Mouse (Mus musculus) gastrocnemius, adult 2 months (tissue): ENCODE data around the gene H2-K1. TPM values are rescaled to one million over a fixed set of nuclear protein-coding genes. Genes with fewer than 3 reads are reported as not detected.

Experiments used
- DNase-seq: peaks from one replicate; pipeline ENCODE4 v3.0.0; 2022
- H3K27ac ChIP-seq: fragments of 200-600 bp; 2 replicates; pipeline ENCODE4 v1.8.1; 2022; ENCODE audit warnings: mild to moderate bottlenecking
- H3K4me3 ChIP-seq: fragments of 200-600 bp; 2 replicates; pipeline ENCODE4 v1.8.1; 2022; ENCODE audit warnings: mild to moderate bottlenecking, moderate library complexity
- CTCF ChIP-seq: fragments of 200-600 bp; IDR thresholded peaks from 2 replicates; pipeline ENCODE4 v1.8.1; 2022; ENCODE audit warnings: antibody characterized with exemption, mild to moderate bottlenecking, moderate library complexity
- intact Hi-C: fragments of 180-260 bp; cut with DNase I; formaldehyde crosslinking; loops from one replicate; pipeline ENCODE4 v1.15.1; 2025
- total RNA-seq, 2 experiments: library from RNA; stranded (reverse); gene quantifications; 2 replicates each; pipeline ENCODE4 v1.2.3; 2021

The H2-K1 gene
- total RNA-seq, 2 experiments from 2014 or later: 28.2 to 41.1 TPM

DNA sequence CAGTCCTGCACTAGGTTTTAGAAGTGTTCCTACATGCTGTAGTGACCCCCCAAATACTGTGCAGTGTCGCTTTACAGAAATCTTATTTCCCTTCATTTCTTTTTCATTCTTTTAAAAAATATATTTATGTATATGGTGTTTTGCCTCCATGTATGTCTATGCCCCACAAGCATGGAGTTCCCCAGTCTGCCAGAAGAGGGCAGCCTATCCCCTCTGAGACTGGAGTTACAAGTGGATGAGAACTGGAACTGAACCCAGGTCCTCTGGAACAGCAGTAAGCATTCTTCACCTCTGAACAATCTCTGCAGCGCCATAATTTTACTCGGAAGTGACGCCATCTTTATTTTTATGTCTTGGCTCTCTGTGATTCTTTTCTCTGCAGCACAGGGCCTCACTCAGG lies 30.8 kb downstream of the H2-K1 start:
- no peak for DNase-seq
- intact Hi-C loops: loop anchor here (2.0 kb wide), 1 partner anchor 13 kb away; no protein-coding TSS in a partner anchor
- Histone ChIP-seq H3K27ac (no peak overlapping the region), H3K4me3 (no peak overlapping the region)
- peak; percentile 11; the same call in 1 of the 2 replicates for TF ChIP-seq CTCF

DNA sequence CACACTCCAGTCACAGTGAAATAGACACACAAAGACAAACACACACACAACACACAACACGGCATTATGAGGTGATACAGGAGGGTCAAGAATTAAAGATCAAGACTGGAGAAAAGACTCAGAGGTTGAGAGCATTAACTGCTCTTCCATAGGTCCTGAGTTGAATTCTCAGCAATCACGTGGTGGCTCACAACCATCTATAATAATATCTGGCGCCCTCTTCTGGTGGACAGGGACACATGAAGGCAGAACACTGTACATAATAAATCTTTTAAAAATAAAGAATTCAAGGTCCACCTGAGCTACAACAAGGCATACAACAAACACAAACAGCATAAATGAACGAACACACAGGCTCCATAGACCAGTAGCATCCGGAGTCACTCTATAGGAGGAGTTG lies 31.2 kb downstream of the H2-K1 start:
- H3K4me3 ChIP-seq: no peak overlapping the region
- no peak overlapping the region for H3K27ac ChIP-seq
- no peak for DNase-seq
- peak; percentile 33 for TF ChIP-seq CTCF
- intact Hi-C loops: loop anchor here (2.0 kb wide), 1 partner anchor 14 kb away; no protein-coding TSS in a partner anchor

DNA sequence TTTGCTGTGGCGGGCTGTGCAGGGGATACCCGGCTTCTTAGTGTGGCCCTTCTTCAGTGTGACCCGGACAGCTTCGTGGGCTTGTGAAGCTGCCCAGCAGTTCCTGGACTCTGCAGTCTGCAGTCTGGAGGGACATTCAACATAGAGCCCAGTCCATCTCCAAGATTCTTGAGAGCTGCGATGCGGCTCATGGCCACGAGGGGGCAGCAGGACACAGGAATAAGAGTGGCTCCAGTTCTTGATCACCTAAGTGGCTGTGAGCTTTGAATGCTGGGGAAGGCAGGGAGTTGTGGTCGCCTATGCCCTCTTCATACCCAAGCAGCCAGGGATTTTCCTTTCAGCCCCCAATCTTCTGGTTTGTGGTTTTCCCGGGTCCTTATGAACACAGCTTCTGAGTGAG lies 31.7 kb downstream of the H2-K1 start:
- intact Hi-C loops: loop anchor here (2.0 kb wide), 1 partner anchor 14 kb away; no protein-coding TSS in a partner anchor
- TF ChIP-seq CTCF: peak; percentile 83
- Histone ChIP-seq H3K4me3 (no peak overlapping the region), H3K27ac (no peak overlapping the region)
- DNase-seq: peak; percentile 79

DNA sequence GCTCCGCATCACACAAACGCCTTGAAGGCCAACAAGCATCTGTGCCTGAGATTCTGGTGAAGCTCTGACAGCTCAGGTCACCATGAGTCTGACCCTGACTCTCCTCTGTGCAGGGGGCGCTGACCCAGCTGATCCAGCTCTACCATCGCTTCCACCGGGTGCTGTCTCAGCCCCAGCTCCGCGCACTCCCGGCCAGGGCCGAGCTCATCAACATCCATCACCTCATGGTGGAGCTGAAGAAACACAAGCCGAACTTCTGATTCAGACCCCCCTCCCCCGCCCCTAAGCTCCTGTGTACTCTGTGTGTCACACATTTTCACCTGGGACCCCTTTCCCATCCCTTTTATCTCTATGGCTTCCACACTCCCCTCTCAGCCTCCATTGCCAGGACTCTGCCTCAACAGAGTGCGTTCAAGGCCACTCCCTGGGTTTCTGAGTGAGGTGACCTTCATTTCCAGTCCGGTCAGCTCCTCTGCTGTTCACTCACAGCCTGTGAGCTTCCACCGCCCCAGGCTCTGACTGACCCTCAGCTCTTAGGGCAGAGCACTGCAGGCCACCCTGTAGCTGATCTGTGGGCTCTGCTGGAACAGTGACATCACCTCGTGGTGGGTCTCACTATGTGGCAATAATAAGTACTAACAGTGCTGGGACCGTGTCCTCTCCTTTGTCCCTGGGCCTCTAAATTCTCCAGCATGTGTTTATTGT lies 34.1 kb downstream of the H2-K1 start:
- Histone ChIP-seq H3K4me3 (no peak overlapping the region), H3K27ac (no peak overlapping the region)
- TF ChIP-seq CTCF: no peak
- DNase-seq: no peak
- intact Hi-C loops: no loop called here

DNA sequence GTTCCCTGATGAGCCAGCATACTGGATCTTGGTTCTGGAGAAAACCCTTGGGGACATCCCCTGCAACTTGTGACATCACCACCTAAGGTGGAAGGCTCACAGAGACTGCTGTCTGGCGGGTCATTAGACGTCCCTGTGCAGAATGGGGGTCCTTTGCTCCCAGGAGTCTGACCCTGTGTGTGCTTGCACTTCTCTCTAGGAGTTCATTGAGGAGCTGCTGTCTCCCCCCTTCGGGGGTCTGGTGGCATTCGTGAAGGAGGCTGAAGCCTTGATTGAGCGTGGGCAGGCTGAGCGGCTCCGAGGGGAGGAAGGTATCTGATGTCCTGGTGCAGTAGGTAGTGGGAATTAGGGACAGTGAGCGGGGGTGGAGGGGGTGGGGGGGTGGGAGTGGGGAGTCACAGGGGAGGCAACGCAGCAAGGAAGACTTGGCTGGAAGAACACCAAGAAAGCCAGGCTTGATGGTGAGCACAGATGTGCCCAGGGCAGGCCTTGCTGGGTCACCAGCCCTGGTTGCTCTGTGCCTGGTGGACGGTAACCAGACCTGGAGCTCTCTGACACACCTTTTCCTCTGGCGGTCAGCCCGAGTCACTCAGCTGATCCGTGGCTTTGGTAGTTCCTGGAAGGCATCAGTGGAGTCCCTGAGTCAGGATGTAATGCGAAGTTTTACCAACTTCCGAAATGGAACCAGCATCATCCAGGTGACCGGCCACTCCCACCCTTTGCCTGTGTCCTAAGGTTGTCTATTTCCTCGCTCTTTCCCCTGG lies 34.9 kb downstream of the H2-K1 start:
- Histone ChIP-seq H3K27ac (no peak overlapping the region), H3K4me3 (no peak overlapping the region)
- TF ChIP-seq CTCF: no peak
- intact Hi-C loops: no loop called here
- DNase-seq: no peak

DNA sequence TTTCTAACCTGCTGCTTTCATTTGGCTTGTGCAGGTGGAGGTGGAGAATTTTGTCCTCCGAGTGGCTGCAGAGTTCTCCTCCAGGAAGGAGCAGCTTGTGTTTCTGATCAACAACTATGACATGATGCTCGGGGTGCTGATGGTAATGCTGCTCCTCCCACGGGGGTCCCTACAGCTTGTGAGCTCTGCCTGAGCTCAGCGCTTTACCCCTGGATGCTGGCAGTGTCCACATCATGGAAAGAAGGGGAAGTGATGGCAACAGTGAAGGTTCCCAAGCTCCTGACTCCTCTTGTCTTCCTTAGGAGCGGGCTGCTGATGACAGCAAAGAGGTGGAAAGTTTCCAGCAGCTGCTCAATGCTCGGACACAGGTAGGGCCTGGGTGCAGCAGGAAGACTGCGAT lies 37.3 kb downstream of the H2-K1 start:
- Histone ChIP-seq H3K4me3 (no peak overlapping the region), H3K27ac (no peak overlapping the region)
- intact Hi-C loops: no loop called here
- TF ChIP-seq CTCF: no peak
- DNase-seq: no peak

DNA sequence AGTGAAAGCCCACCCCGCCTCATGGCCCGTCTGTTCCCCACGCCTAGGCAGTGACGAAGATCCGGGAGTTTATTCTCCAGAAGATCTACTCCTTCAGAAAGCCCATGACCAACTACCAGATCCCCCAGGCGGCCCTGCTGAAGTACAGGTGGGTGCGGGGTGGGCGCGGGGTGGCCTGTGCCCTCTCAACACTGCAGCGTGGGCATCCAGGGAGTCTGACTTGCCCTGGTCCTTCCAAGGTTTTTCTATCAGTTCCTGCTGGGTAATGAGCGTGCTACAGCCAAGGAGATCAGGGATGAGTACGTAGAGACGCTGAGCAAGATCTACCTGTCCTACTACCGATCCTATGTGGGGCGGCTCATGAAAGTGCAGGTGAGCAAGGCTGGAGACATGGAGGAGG lies 40.2 kb downstream of the H2-K1 start:
- intact Hi-C loops: loop anchor here (2.0 to 5.0 kb wide), 2 partner anchors 62 to 1319 kb away; partner anchors contain the start of gene Ring1
- no peak for TF ChIP-seq CTCF

DNA sequence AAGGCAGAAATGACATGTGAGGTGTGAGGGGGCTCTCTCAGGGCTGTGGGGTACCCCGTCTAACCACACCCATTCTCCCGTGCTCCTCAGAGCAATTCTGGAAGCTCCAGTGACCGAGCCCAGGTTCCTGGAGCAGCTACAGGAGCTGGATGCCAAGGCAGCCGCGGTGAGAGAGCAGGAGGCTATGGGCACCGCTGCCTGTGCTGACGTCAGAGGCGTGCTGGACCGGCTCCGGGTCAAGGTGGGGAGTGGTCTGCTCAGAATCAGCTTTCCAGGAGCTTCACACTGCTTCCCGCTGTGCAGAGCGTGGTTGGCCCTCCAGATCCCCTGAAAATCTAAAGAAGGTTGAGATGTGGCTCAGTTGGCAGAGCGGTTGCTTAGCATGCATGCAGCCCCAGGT lies 41.0 kb downstream of the H2-K1 start:
- intact Hi-C loops: loop anchor here (5.0 kb wide), 1 partner anchor 63 kb away; the partner anchor contains the start of gene Ring1
- Histone ChIP-seq H3K4me3 (no peak overlapping the region), H3K27ac (no peak overlapping the region)
- no peak for TF ChIP-seq CTCF
- DNase-seq: peak; percentile 37

More for the DNA sequence above, 40.2 kb downstream of the H2-K1 start:
- Histone ChIP-seq H3K27ac (no peak overlapping the region), H3K4me3 (no peak overlapping the region)
- no peak for DNase-seq

DNA sequence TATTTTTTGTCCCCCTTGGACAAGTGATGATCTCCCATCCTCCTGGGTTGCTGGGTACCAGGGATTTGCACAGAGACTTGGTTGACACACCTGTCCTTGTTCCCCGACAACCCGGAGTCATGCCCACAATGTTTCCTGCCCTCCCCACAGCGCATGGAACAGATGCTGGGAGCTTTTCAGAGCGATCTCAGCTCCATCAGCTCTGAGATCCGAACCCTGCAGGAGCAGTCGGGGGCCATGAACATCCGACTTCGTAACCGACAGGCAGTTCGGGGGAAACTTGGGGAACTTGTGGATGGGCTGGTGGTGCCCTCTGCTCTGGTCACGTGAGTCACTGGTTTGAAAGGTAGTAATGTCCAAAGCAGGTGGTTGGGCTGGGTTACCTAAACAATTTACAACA lies 41.7 kb downstream of the H2-K1 start:
- intact Hi-C loops: loop anchor here (5.0 kb wide), 1 partner anchor 64 kb away; the partner anchor contains the start of gene Ring1
- TF ChIP-seq CTCF: no peak
- H3K4me3 ChIP-seq: no peak overlapping the region

DNA sequence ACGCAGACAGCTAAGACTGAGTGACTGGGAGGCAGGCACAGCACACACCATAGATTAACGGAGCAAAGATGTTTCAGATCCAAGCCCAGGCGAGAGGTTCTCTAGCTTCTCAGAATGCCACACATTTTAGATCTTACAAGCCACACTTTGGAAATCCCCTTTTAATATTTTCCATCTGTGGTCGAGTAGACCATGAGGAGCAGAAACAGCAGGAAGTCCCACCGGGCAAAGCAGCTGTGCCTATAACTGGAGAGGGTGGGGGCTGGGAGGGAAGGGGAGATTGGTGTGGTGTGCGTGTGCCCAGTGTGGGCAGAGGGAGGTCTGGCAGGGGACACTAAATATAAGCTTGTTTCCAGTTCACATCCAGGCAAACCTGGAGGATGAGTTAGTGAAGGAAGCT lies 42.7 kb downstream of the H2-K1 start:
- no peak for DNase-seq
- intact Hi-C loops: loop anchor here (5.0 kb wide), 1 partner anchor 65 kb away; the partner anchor contains the start of gene Ring1
- no peak overlapping the region for H3K27ac ChIP-seq
- H3K4me3 ChIP-seq: no peak overlapping the region
- no peak for TF ChIP-seq CTCF

More for the DNA sequence above, 41.7 kb downstream of the H2-K1 start:
- DNase-seq: no peak
- H3K27ac ChIP-seq: no peak overlapping the region

DNA sequence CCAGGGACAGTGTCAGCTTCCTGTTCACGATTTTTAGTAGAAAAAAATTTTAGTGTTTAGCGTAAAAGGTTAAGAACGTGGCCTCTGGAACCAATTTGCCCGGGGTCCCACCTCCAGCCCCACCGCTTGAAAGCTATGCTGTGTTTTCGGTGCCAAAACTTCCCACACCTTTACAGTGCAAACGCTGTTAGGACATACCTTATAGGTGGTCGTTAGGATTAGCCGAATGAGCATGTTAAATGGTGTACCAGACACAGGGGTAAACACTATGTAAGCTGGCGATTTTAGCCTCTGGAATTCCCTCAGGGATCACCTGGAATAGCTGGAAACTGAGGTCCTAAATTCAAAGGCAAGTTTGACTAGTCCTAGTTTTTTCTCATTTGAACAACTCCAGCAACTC lies 43.8 kb downstream of the H2-K1 start:
- H3K27ac ChIP-seq: peak overlapping the region; percentile 98
- no peak for DNase-seq
- intact Hi-C loops: loop anchor here (5.0 kb wide), 1 partner anchor 66 kb away; the partner anchor contains the start of gene Ring1
- H3K4me3 ChIP-seq: peak overlapping the region; percentile 92
- no peak for TF ChIP-seq CTCF

DNA sequence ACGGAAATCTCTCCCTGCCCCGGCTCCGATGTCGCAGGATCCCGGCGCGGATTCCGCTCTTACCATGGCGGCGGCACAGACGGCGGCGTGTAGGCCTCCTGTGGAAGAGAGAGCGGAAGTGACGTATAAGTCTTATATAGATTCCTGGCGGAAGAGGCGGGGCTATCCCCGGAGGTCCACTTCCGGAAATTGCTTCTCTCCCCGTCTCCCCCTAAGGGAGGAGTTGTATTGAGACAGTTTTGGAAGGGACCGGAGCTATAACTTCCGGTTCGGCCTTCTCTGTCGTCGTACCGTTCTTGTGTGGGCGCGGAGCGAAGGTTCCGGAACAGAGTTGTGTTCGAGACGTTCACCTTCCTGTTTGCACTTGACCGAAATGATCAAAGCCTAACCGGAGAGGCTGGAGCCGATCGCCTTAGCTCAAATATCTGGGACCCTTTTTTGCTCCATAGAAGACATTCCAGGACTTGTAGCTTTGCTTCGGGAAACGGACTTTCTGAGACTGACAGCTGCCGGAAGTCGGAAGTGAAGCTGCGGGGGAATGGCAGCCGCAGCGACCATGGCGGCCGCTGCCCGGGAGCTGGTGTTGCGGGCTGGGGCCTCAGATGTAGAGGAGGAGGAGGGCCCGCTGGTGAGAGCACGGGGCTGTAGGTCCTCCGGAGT lies 44.5 kb downstream of the H2-K1 start, which contains the start of the genes Vps52 and Rps18:
Gene Vps52, plus strand, starts transcription at position 258 of the 660 bp plus-strand sequence.
Gene Rps18, minus strand, starts transcription at position 447 of the 660 bp plus-strand sequence.
- intact Hi-C loops: loop anchor here (2.0 to 5.0 kb wide), 2 partner anchors 15 to 67 kb away; partner anchors contain the start of genes Pfdn6, Ring1 and Wdr46
- Histone ChIP-seq H3K4me3 (peak within 1 kb of the TSS; percentile 92), H3K27ac (peak within 1 kb of the TSS; percentile 98)
- DNase-seq: peak; percentile 92
- no peak for TF ChIP-seq CTCF
